Mouse (Mus musculus) stomach, postnatal 0 days (tissue): ENCODE data around the gene Cntn5.

Source experiments
- CTCF ChIP-seq: IDR thresholded peaks from 2 replicates; pipeline ENCODE4 v1.5.1; 2016; ENCODE audit warnings: antibody characterized with exemption, low read depth, mild to moderate bottlenecking, moderate library complexity
- EP300 ChIP-seq: optimal IDR thresholded peaks from 2 replicates; pipeline ENCODE3; 2016; ENCODE audit warnings: antibody characterized with exemption

DNA sequence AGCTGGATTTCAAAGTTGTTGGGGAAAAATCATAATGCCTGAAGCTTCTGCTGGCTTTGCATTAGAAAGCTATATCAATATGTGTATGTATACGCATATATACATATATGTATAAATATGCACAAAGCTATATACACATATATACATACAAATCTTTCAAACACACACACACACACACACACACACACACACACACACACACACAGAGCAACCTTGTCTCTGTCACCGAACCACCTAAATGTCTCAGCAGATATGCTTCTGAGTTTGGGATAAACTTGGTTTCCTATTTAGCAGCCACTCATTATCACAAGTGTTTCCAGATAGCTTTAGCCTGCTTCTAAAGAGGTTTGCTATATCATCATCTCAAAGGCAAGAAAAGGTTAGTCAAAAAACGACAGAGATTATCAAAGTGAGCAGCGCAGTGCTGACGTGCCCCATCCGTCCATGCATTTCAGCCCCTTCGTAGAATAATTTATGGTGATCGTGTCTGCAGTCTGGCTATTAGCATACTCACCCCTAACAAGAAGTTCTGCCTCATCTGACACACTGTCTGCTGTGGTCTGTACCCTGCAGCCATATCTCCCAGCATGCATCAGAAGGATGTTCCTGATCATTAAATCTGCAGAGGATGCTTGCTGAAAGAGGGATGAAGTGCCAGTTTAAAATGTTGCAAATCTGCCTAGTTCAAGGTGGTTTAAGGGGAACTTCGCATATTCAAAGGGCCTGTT, 1123.3 kb downstream of the Cntn5 start:
- TF ChIP-seq CTCF (no peak), EP300 (no peak)
